Mouse (Mus musculus) E14TG2a.4 (cell line): ENCODE measurements around the gene Ttc39b.

Source experiments
- CTCF ChIP-seq: conservative IDR thresholded peaks from 2 replicates; pipeline ENCODE4 v1.5.1; 2014; ENCODE audit warnings: low read length
- NANOG ChIP-seq: IDR thresholded peaks from 2 replicates; pipeline ENCODE4 v1.6.1; 2014; ENCODE audit warnings: borderline replicate concordance, low read length, mixed read lengths
- POU5F1 ChIP-seq: IDR thresholded peaks from 2 replicates; pipeline ENCODE4 v1.6.1; 2014; ENCODE audit warnings: low read length, borderline replicate concordance

DNA sequence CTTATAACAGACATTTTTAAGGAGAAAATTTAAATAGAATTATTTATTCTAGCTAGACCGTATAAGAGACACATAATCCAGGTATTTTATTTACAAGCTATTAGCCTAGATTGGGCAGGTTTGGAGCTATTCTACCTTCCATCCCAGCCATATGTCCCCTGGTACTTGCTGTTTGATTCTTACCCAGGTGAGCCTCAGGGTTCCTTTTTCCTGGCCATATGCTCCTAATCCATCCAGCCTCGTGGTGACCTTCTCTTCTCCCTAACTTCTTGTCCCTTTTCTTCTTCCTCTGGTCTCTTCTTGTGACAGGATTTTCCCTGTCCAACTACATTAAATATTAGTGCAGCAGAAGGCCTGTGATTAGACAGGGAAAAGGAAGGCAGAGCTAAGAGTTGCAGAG, 134.3 kb downstream of the Ttc39b start:
- TF ChIP-seq CTCF (no peak), NANOG (no peak), POU5F1 (no peak)
